Mouse (Mus musculus): ENCODE measurements around the gene Fpr2.
A peak's percentile ranks its signal among the peaks of the same experiment; 100 is the strongest.

DNA sequence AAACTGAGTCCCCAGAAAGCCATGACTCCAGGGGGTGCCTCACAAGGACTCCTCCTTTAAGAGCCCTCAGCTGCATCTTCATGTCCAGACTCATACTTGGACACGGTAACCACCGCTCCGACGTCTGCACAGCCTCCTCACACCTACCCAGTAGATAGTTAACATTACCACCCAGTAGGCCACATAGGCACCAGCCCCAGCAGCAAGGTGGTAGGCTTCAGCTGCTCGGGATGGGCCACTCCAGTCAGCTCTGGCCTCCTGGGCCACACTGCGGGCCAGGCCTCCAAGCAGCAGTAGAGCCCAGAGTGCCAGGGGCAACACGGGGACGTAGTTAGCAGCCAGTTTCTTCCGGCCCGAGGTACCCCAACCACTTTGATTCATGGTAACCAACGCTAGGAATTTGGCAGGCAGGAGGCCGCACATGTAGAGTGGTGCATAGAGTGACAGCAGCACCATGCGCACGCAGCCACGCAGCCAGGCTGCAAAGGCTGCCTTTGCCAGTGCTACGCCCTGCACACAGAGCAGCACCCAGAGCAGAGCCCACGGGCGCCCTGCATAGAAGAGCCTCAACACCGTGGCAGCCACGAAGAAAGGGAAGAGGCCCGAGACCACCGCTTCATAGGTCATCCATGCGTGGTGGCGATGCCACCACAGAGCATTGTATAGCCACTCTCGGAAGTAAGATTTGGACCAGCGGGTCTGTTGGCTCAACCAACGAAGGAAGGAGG is 43.9 kb upstream of the Fpr2 start:
- TF ChIP-seq POLR2AphosphoS2 (IDR thresholded peaks at IDR 0.05; ENCODE audit: insufficient read length, low read depth) = peak; percentile 87
- TF ChIP-seq POLR2A (IDR thresholded peaks at IDR 0.05; ENCODE audit: insufficient read length, low read depth) = peak; percentile 43
- TF ChIP-seq E2F4 (IDR thresholded peaks at IDR 0.05; ENCODE audit: insufficient read depth) = no peak
- no peak for TF ChIP-seq MYOD1 (IDR thresholded peaks at IDR 0.05; ENCODE audit: control insufficient read depth in 1 of 3, insufficient read length in 2 of 3, low read depth in 2 of 3)
- no peak for TF ChIP-seq MYOG (IDR thresholded peaks at IDR 0.05; ENCODE audit: control insufficient read depth in 1 of 3, insufficient read depth in 1 of 3, insufficient read length in 2 of 3, low read depth in 2 of 3)

Data from myocyte (in vitro differentiated cells).